23 mouse cellular contexts compared by ENCODE assay signal in the genomic region with DNA sequence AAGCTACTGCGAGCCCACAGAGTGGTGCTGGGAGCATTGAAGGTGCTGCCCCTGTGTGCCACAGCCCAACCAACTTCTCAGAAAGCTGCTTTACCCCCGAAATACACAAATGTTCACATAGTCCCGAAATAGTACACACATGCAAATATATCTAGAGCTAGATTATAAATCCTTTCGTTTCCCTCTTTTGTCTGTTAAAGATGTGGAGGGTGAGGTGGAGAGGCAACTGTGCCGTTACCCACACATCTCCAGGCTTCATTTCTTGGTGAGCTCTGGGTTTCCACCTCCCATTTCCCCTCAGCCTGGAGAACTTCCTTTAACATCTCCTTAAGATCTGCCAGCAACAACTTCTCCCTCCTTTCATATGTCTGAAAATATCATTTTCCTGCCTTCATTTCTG. TPM values are rescaled to one million over a fixed set of nuclear protein-coding genes. Genes with fewer than 3 reads are reported as not detected.
"Had no signal": no experiment of that assay in that cellular context is flagged by ENCODE, and none has a peak within 500 bp of the region (broad histone marks: within the 10 kb centered on the region; RNA-seq: fewer than 3 reads in every experiment).

No protein-coding gene starts in this region.

- DNase-seq: liver, embryonic 13.5 days; liver, postnatal 0 days; lung, embryonic 14.5 days; lung, postnatal 10 days; lung, postnatal 4 days; midbrain, embryonic 14.5 days; retina, postnatal 1 day; right cerebral cortex, adult 18-20 months; right cerebral cortex, postnatal 25 days; right cerebral cortex, postnatal 4 days; thymus, adult 2 months; thymus, postnatal 25 days; thymus, postnatal 4 days had no signal

- H3K4me1 ChIP-seq: liver, embryonic 13.5 days; liver, embryonic 15.5 days; stomach, embryonic 15.5 days had no signal

- H3K4me3 ChIP-seq: liver, embryonic 13.5 days; liver, embryonic 15.5 days; midbrain, embryonic 10.5 days; midbrain, embryonic 12.5 days; myocyte; neural tube, embryonic 13.5 days; neural tube, embryonic 15.5 days; stomach, embryonic 15.5 days had no signal

- H3K36me3 ChIP-seq: liver, embryonic 13.5 days; liver, embryonic 15.5 days; midbrain, embryonic 10.5 days; midbrain, embryonic 12.5 days; neural tube, embryonic 13.5 days; neural tube, embryonic 15.5 days; stomach, embryonic 15.5 days had no signal

- H3K9ac ChIP-seq: liver, embryonic 13.5 days; liver, embryonic 15.5 days; liver, postnatal 0 days; lung, embryonic 14.5 days; midbrain, embryonic 12.5 days; neural tube, embryonic 13.5 days; neural tube, embryonic 15.5 days; stomach, embryonic 15.5 days had no signal

- H3K27me3 ChIP-seq: midbrain, embryonic 12.5 days; stomach, embryonic 15.5 days had no signal

- H3K9me3 ChIP-seq: liver, embryonic 13.5 days; liver, embryonic 15.5 days; midbrain, embryonic 10.5 days; midbrain, embryonic 12.5 days; neural tube, embryonic 13.5 days; neural tube, embryonic 15.5 days; stomach, embryonic 15.5 days had no signal

- H3K4me2 ChIP-seq: liver, embryonic 13.5 days; liver, embryonic 15.5 days; lung, embryonic 14.5 days; midbrain, embryonic 12.5 days; neural tube, embryonic 13.5 days; neural tube, embryonic 15.5 days; stomach, embryonic 15.5 days had no signal

- H3K27ac ChIP-seq: liver, embryonic 13.5 days; liver, embryonic 15.5 days; midbrain, embryonic 10.5 days; midbrain, embryonic 12.5 days; neural tube, embryonic 13.5 days; neural tube, embryonic 15.5 days; stomach, embryonic 15.5 days; stomach, postnatal 0 days had no signal

RNA-seq across cellular contexts. Expression of gene Ak8, which starts 40.2 kb away (rescaled TPM):
- total RNA-seq: megakaryocyte-erythroid progenitor cell, adult 5-6 weeks had no signal

RNA-seq across cellular contexts. Expression of gene Spaca9, which starts 40.6 kb away (rescaled TPM):
- total RNA-seq: megakaryocyte-erythroid progenitor cell, adult 5-6 weeks had no signal
- polyA plus RNA-seq: small intestine, adult 2 months had no signal
